Mouse (Mus musculus) forebrain, embryonic 10.5 days (tissue): ENCODE results near the gene Pea15a. TPM values are rescaled to one million over a fixed set of nuclear protein-coding genes. Genes with fewer than 3 reads are reported as not detected.

Experiments used
- DNase-seq: peaks from one replicate; pipeline ENCODE4 v3.0.0-alpha.2; 2017; ENCODE audit warnings: low spot score; ENCODE audit errors: extremely low spot score
- H3K27ac ChIP-seq: fragments of 300-500 bp; sonication (generic); 2 replicates; pipeline ENCODE4 v1.5.1; 2016; ENCODE audit warnings: mild to moderate bottlenecking
- H3K27me3 ChIP-seq: fragments of 300-500 bp; sonication (generic); 2 replicates; pipeline ENCODE4 v1.6.1; 2016; ENCODE audit warnings: mild to moderate bottlenecking; ENCODE audit not compliant: poor library complexity, severe bottlenecking
- H3K36me3 ChIP-seq: fragments of 300-500 bp; sonication (generic); replicated peaks from 2 replicates; pipeline ENCODE4 v1.6.1; 2016; ENCODE audit warnings: mild to moderate bottlenecking, moderate library complexity
- H3K4me1 ChIP-seq: fragments of 300-500 bp; sonication (generic); 2 replicates; pipeline ENCODE4 v1.6.1; 2016
- H3K4me3 ChIP-seq: fragments of 300-500 bp; sonication (generic); 2 replicates; pipeline ENCODE4 v1.5.1; 2016; ENCODE audit warnings: mild to moderate bottlenecking, moderate library complexity
- H3K9me3 ChIP-seq: fragments of 300-500 bp; sonication (generic); 2 replicates; pipeline ENCODE4 v1.6.1; 2016; ENCODE audit warnings: mild to moderate bottlenecking, moderate library complexity
- WGBS: fragments of 180-500 bp; shearing (Covaris S2); methylation state at CpG from one replicate; pipeline ENCODE4 v1.1.7; 2016; 5-methylcytosine and 5-hydroxymethylcytosine counted together
- polyA plus RNA-seq: library from polyadenylated mRNA; unstranded; fragments of >200 nt; fragmentation: Nextera tagmentation; extraction: Ambion mirVana; gene quantifications from 2 replicates; pipeline ENCODE4 v1.2.1, GENCODE M21; 2016

Gene Pea15a
- polyA plus RNA-seq, 1 experiment from 2014 or later = 292 TPM

- Histone ChIP-seq H3K4me3 (no peak overlapping the region), H3K27ac (no peak overlapping the region), H3K4me1 (peaks cover 11% of the 10 kb centered on the region), H3K27me3 (no peaks in the 10 kb centered on the region), H3K9me3 (no peaks in the 10 kb centered on the region), H3K36me3 (peaks cover 32% of the 10 kb centered on the region)
- no peak for DNase-seq
Observed at GRCm38 (mm10) chr1:172160508-172160907, 46.1 kb downstream of the Pea15a start.

- H3K4me1 ChIP-seq = peaks cover 11% of the 10 kb centered on the region
- H3K27me3 ChIP-seq = no peaks in the 10 kb centered on the region
- peaks cover 32% of the 10 kb centered on the region for H3K36me3 ChIP-seq
- H3K27ac ChIP-seq = no peak overlapping the region
- no peak for DNase-seq
- 92% methylated on average over 4 of the region's 4 CpGs for WGBS
- H3K9me3 ChIP-seq = no peaks in the 10 kb centered on the region
- H3K4me3 ChIP-seq = no peak overlapping the region
Observed at GRCm38 (mm10) chr1:172159970-172160369, 46.6 kb downstream of the Pea15a start.

DNA sequence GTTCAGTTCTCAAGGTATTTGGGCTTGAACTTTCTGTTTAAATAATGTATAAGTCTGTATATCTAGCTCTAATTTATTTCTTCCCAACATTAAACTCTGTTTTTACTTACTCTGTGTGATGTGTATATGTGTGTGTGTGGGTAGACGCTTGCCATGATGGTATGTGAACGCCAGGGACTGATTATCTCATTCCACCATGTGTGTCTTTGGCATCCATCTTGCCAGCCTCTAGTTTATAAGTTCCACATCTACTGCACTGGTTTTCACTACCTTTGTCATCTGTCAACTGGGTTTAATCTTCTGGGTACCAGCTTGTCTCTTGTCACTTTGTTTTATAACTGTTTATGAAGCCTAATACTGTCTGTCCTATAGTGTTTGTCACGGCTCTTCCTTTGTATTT is 51.1 kb downstream of the Pea15a start:
- 96% methylated on average over 3 of the region's 3 CpGs for WGBS
- peaks cover 71% of the 10 kb centered on the region for H3K36me3 ChIP-seq
- no peaks in the 10 kb centered on the region for H3K4me1 ChIP-seq

GRCm38 (mm10) chr1:172154536-172154935 is 52.1 kb downstream of the Pea15a start:
- peaks cover 9% of the 10 kb centered on the region for H3K4me1 ChIP-seq
- no peaks in the 10 kb centered on the region for H3K27me3 ChIP-seq
- H3K36me3 ChIP-seq = peaks cover 79% of the 10 kb centered on the region
- H3K4me3 ChIP-seq = no peak overlapping the region
- H3K27ac ChIP-seq = no peak overlapping the region
- 95% methylated on average over 3 of the region's 3 CpGs for WGBS
- no peaks in the 10 kb centered on the region for H3K9me3 ChIP-seq
- no peak for DNase-seq

More for the DNA sequence above, 51.1 kb downstream of the Pea15a start:
- no peak for DNase-seq
- H3K27me3 ChIP-seq = no peaks in the 10 kb centered on the region
- no peaks in the 10 kb centered on the region for H3K9me3 ChIP-seq
- H3K27ac ChIP-seq = no peak overlapping the region
- H3K4me3 ChIP-seq = no peak overlapping the region

GRCm38 (mm10) chr1:172148955-172149815 is 57.4 kb downstream of the Pea15a start:
- peaks cover 22% of the 10 kb centered on the region for H3K4me1 ChIP-seq
- DNase-seq = no peak
- H3K9me3 ChIP-seq = no peaks in the 10 kb centered on the region
- H3K27ac ChIP-seq = peak overlapping the region; percentile 99
- no peaks in the 10 kb centered on the region for H3K27me3 ChIP-seq
- peaks cover 45% of the 10 kb centered on the region for H3K36me3 ChIP-seq
- WGBS = 26% methylated on average over 19 of the region's 19 CpGs
- H3K4me3 ChIP-seq = peak overlapping the region; percentile 95

- under 1% methylated on average over 40 of the region's 40 CpGs for WGBS
- Histone ChIP-seq H3K27me3 (no peaks in the 10 kb centered on the region), H3K27ac (peak overlapping the region; percentile 99), H3K4me3 (peak overlapping the region; percentile 95), H3K36me3 (peaks cover 37% of the 10 kb centered on the region), H3K9me3 (no peaks in the 10 kb centered on the region), H3K4me1 (peaks cover 22% of the 10 kb centered on the region)
- peak; percentile 62 for DNase-seq
Observed at GRCm38 (mm10) chr1:172148279-172148954, 58.2 kb downstream of the Pea15a start.

- peaks cover 22% of the 10 kb centered on the region for H3K4me1 ChIP-seq
- no peaks in the 10 kb centered on the region for H3K27me3 ChIP-seq
- DNase-seq = peak; percentile 96
- H3K27ac ChIP-seq = peak within 1 kb of the TSS; percentile 99
- no peaks in the 10 kb centered on the region for H3K9me3 ChIP-seq
- peak within 1 kb of the TSS; percentile 95 for H3K4me3 ChIP-seq
- H3K36me3 ChIP-seq = peaks cover 32% of the 10 kb centered on the region
- under 1% methylated on average over 42 of the region's 42 CpGs for WGBS
Observed at GRCm38 (mm10) chr1:172147835-172148278, 58.7 kb downstream of the Pea15a start, which contains the start of gene Dcaf8. TSS of gene Dcaf8 (plus strand) at chr1:172148084.

Other genes with a start within 250 kb of the Pea15a start
- 40.6 and 41.7 TPM in 2 replicates for gene Vangl2, start 178.4 kb downstream of the Pea15a start, polyA plus RNA-seq
- 1.6 and 2.7 TPM in 2 replicates for gene Nhlh1, start 149.2 kb downstream of the Pea15a start, polyA plus RNA-seq
- gene Copa, start 124.3 kb downstream of the Pea15a start, polyA plus RNA-seq = 176 TPM in 2 replicates
- 91.6 and 95.3 TPM in 2 replicates for gene Ncstn, start 124.0 kb downstream of the Pea15a start, polyA plus RNA-seq
- 153 and 159 TPM in 2 replicates for gene Pex19, start 80.0 kb downstream of the Pea15a start, polyA plus RNA-seq
- gene Dcaf8, start 58.7 kb downstream of the Pea15a start, polyA plus RNA-seq = 132 and 138 TPM in 2 replicates
- gene Casq1, start 13.1 kb upstream of the Pea15a start, polyA plus RNA-seq = 0.69 and 0.99 TPM in 2 replicates
- gene Atp1a4, start 51.6 kb upstream of the Pea15a start, polyA plus RNA-seq = not detected in 2 replicates
- 53.0 and 55.4 TPM in 2 replicates for gene Igsf8, start 54.8 kb upstream of the Pea15a start, polyA plus RNA-seq
- gene Atp1a2, start 91.3 kb upstream of the Pea15a start, polyA plus RNA-seq = 0.86 and 2.0 TPM in 2 replicates
- gene Kcnj9, start 122.5 kb upstream of the Pea15a start, polyA plus RNA-seq = 0.17 and 0.43 TPM in 2 replicates
- 0.46 and 0.47 TPM in 2 replicates for gene Kcnj10, start 134.4 kb upstream of the Pea15a start, polyA plus RNA-seq
- gene Pigm, start 169.7 kb upstream of the Pea15a start, polyA plus RNA-seq = 10.6 and 10.8 TPM in 2 replicates